Mouse (Mus musculus) layer of hippocampus, adult 2 months (tissue): Measurements from ENCODE around the gene Batf3. TPM values are rescaled to one million over a fixed set of nuclear protein-coding genes. Genes with fewer than 3 reads are reported as not detected.
A peak's percentile ranks its signal among the peaks of the same experiment; 100 is the strongest.

Experiments used
- DNase-seq, 2 experiments: peaks; one replicate each; pipeline ENCODE4 v3.0.0; 2022; ENCODE audit warnings: low spot score in 2 of 2
- H3K27ac ChIP-seq: fragments of 200-600 bp; 2 replicates; pipeline ENCODE4 v1.8.1; 2022
- H3K4me3 ChIP-seq: fragments of 200-600 bp; 2 replicates; pipeline ENCODE4 v1.8.1; 2022; ENCODE audit warnings: mild to moderate bottlenecking
- CTCF ChIP-seq: fragments of 200-600 bp; conservative IDR thresholded peaks from 2 replicates; pipeline ENCODE4 v1.8.1; 2022; ENCODE audit warnings: antibody characterized with exemption, mild to moderate bottlenecking, moderate library complexity
- total RNA-seq, 2 experiments: library from RNA; stranded (reverse); gene quantifications; 2 replicates each; pipeline ENCODE4 v1.2.3; 2021

Batf3 gene
- total RNA-seq, 2 experiments from 2014 or later: 0.98 to 1.7 TPM

- peak in 1 of 2 experiments; percentile 29 for DNase-seq
- Histone ChIP-seq H3K27ac (no peak overlapping the region), H3K4me3 (no peak overlapping the region)
- TF ChIP-seq CTCF: no peak
Observed at GRCm38 (mm10) chr1:191093578-191093977, 4.1 kb upstream of the Batf3 start.

GRCm38 (mm10) chr1:191095019-191095418 lies 2.6 kb upstream of the Batf3 start:
- no peak overlapping the region for H3K4me3 ChIP-seq
- TF ChIP-seq CTCF: peak; percentile 65
- no peak for DNase-seq
- H3K27ac ChIP-seq: no peak overlapping the region

GRCm38 (mm10) chr1:191096871-191097681 lies 571 bp upstream of the Batf3 start:
- DNase-seq: no peak
- Histone ChIP-seq H3K27ac (no peak overlapping the region), H3K4me3 (peak overlapping the region; percentile 64; the same call in 1 of the 2 replicates)
- peak; percentile 24; the same call in 1 of the 2 replicates for TF ChIP-seq CTCF

GRCm38 (mm10) chr1:191099114-191099513 lies 1.5 kb downstream of the Batf3 start:
- no peak for DNase-seq
- no peak for TF ChIP-seq CTCF
- no peak overlapping the region for H3K27ac ChIP-seq
- H3K4me3 ChIP-seq: no peak overlapping the region

- DNase-seq: no peak
- no peak overlapping the region for H3K27ac ChIP-seq
- TF ChIP-seq CTCF: no peak
- H3K4me3 ChIP-seq: no peak overlapping the region
Observed at GRCm38 (mm10) chr1:191099772-191100291, 2.2 kb downstream of the Batf3 start.

GRCm38 (mm10) chr1:191102730-191103370 lies 5.2 kb downstream of the Batf3 start:
- no peak overlapping the region for H3K4me3 ChIP-seq
- H3K27ac ChIP-seq: no peak overlapping the region
- no peak for DNase-seq
- TF ChIP-seq CTCF: no peak

- no peak for DNase-seq
- TF ChIP-seq CTCF: no peak
- no peak overlapping the region for H3K27ac ChIP-seq
- H3K4me3 ChIP-seq: no peak overlapping the region
Observed at GRCm38 (mm10) chr1:191105246-191105645, 7.6 kb downstream of the Batf3 start.

GRCm38 (mm10) chr1:191107306-191107705 lies 9.7 kb downstream of the Batf3 start:
- no peak for DNase-seq
- no peak overlapping the region for H3K27ac ChIP-seq
- H3K4me3 ChIP-seq: no peak overlapping the region
- TF ChIP-seq CTCF: no peak

GRCm38 (mm10) chr1:191109907-191110306 lies 12.3 kb downstream of the Batf3 start:
- H3K27ac ChIP-seq: peak overlapping the region; percentile 64; the same call in 1 of the 2 replicates
- no peak overlapping the region for H3K4me3 ChIP-seq
- no peak for TF ChIP-seq CTCF
- no peak for DNase-seq

GRCm38 (mm10) chr1:191111146-191111545 lies 13.5 kb downstream of the Batf3 start:
- no peak for DNase-seq
- H3K27ac ChIP-seq: peak overlapping the region; percentile 64; the same call in 1 of the 2 replicates
- no peak overlapping the region for H3K4me3 ChIP-seq
- TF ChIP-seq CTCF: no peak

- peak overlapping the region; percentile 15; the same call in 1 of the 2 replicates for H3K27ac ChIP-seq
- TF ChIP-seq CTCF: no peak
- no peak for DNase-seq
- H3K4me3 ChIP-seq: no peak overlapping the region
Observed at GRCm38 (mm10) chr1:191114868-191115267, 17.2 kb downstream of the Batf3 start.

GRCm38 (mm10) chr1:191115514-191116238 lies 18.0 kb downstream of the Batf3 start:
- no peak for TF ChIP-seq CTCF
- Histone ChIP-seq H3K27ac (peak overlapping the region; percentile 15; the same call in 1 of the 2 replicates), H3K4me3 (no peak overlapping the region)
- no peak for DNase-seq

- Histone ChIP-seq H3K27ac (no peak overlapping the region), H3K4me3 (no peak overlapping the region)
- TF ChIP-seq CTCF: no peak
- DNase-seq: no peak
Observed at GRCm38 (mm10) chr1:191122744-191123143, 25.1 kb downstream of the Batf3 start.
